Mouse (Mus musculus): ENCODE measurements at regions not wholly inside any gene's neighbourhood (a gene's known extent, or its start where the extent isn't known, plus 50 kb on each side); places are given as distances from the start of the nearest gene placed in this dataset.

GRCm38 (mm10) chr4:105962542-105962941 is 172.9 kb downstream of the Gm12728 start:
- TF ChIP-seq CTCF (IDR thresholded peaks at IDR 0.05; ENCODE audit: low read depth) (no peak), EP300 (IDR thresholded peaks at IDR 0.05; ENCODE audit: low read depth) (no peak)

Data from liver, embryonic 14.5 days (tissue).